Mouse (Mus musculus) C2C12 (cell line): ENCODE measurements around the gene Btnl6. TPM values are rescaled to one million over a fixed set of nuclear protein-coding genes. Genes with fewer than 3 reads are reported as not detected.
"Not testable (repeated sequence)": the region's sequence is repeated elsewhere in the genome, so short reads cannot be mapped to it uniquely, and the experiment has no call there.

Experiments
- H3K27me3 ChIP-seq: one replicate; pipeline ENCODE4 v1.6.1; 2011; ENCODE audit not compliant: control insufficient read depth, insufficient read depth, insufficient read length
- H3K36me3 ChIP-seq: one replicate; pipeline ENCODE4 v1.6.1; 2011; ENCODE audit not compliant: control insufficient read depth, insufficient read depth
- H3K4me3 ChIP-seq: one replicate; pipeline ENCODE4 v1.5.1; 2011; ENCODE audit warnings: mild to moderate bottlenecking, control low read depth; ENCODE audit not compliant: poor library complexity, insufficient read depth, severe bottlenecking
- H3K79me2 ChIP-seq: one replicate; pipeline ENCODE4 v1.6.1; 2011; ENCODE audit not compliant: control insufficient read depth, insufficient read depth
- H3K79me3 ChIP-seq: one replicate; pipeline ENCODE4 v1.6.1; 2011; ENCODE audit warnings: low read depth, control low read depth
- H3ac ChIP-seq: one replicate; pipeline ENCODE3; 2011; ENCODE audit warnings: low read depth; ENCODE audit not compliant: control insufficient read depth, insufficient read length
- CEBPB ChIP-seq: IDR thresholded peaks from one replicate; pipeline ENCODE4 v1.6.1; 2011; ENCODE audit warnings: low read depth, mild to moderate bottlenecking, control low read depth, moderate library complexity
- CTCF ChIP-seq: IDR thresholded peaks from one replicate; pipeline ENCODE4 v1.5.1; 2011; ENCODE audit not compliant: control insufficient read depth, insufficient read depth, insufficient read length
- FOSL1 ChIP-seq: IDR thresholded peaks from one replicate; pipeline ENCODE4 v1.8.0; 2011; ENCODE audit warnings: mild to moderate bottlenecking, low read length; ENCODE audit not compliant: poor library complexity, insufficient read depth, severe bottlenecking
- MAX ChIP-seq: IDR thresholded peaks from one replicate; pipeline ENCODE4 v1.6.1; 2011; ENCODE audit warnings: mild to moderate bottlenecking, control low read depth
- MYOD1 ChIP-seq: IDR thresholded peaks from one replicate; pipeline ENCODE4 v1.6.1; 2011; ENCODE audit warnings: low read depth; ENCODE audit not compliant: control insufficient read depth, insufficient read length
- MYOG ChIP-seq: IDR thresholded peaks from one replicate; pipeline ENCODE4 v1.6.1; 2011; ENCODE audit not compliant: control insufficient read depth, insufficient read length; ENCODE audit errors: extremely low read depth
- USF1 ChIP-seq: IDR thresholded peaks from one replicate; pipeline ENCODE4 v1.6.1; 2011; ENCODE audit warnings: low read depth, mild to moderate bottlenecking, control low read depth, moderate library complexity
- polyA plus RNA-seq: library from polyadenylated mRNA; unstranded; fragments of >200 nt; fragmentation: generic; extraction: Trizol; gene quantifications from one replicate; pipeline ENCODE4 v1.2.1, GENCODE M21; 2012; ENCODE audit warnings: missing spikeins

Gene Btnl6
- polyA plus RNA-seq, 1 experiment = not detected

DNA sequence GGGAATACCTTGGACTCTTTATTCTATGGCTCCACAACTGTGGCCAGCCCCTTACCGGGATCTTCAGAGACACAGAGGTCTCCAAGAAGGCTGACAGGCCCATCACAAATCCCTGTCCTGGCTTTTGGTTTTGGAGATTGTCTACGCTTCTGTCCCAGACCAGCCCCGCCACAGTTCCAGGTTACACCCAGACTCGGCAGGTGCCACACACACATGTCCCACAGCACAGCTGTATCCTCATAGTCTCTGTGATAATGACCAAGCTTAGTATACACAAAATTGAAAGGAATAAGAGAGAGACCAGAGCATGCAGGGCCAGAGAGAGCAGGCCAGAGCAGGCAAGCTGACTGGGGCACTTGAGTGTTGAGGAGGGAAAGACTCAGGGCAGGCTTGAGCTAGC is 643 bp upstream of the Btnl6 start:
- H3K27me3 ChIP-seq = no peaks in the 10 kb centered on the region
- no peak overlapping the region for H3K4me3 ChIP-seq
- no peaks in the 10 kb centered on the region for H3K79me2 ChIP-seq
- no peak for TF ChIP-seq CEBPB
- no peak for TF ChIP-seq MAX
- no peak for TF ChIP-seq CTCF
- no peak for TF ChIP-seq USF1
- no peak for TF ChIP-seq FOSL1
- H3K36me3 ChIP-seq = no peaks in the 10 kb centered on the region
- H3K79me3 ChIP-seq = no peaks in the 10 kb centered on the region
- no peak overlapping the region for H3ac ChIP-seq

DNA sequence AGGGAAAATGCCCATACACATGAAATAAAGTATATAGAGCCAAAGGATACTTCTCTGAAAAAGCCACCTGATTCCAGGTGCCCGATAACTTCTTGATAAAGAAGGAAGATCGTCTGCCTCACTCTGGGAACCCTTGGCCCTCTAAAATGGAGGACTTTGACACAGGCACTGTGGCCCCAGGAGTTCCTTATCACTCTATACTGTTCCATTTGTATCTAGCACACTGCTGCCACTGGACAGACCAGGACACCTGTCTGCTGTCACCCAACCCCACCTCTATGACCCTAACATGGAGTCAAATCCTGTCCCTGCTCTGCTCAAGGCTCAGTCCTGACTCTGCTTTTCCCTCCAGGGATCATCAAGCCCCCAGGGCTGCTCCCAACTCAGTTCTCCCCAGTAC is 638 bp downstream of the Btnl6 start:
- Histone ChIP-seq H3K4me3 (no peak overlapping the region), H3ac (no peak overlapping the region), H3K36me3 (no peaks in the 10 kb centered on the region), H3K79me3 (no peaks in the 10 kb centered on the region), H3K27me3 (no peaks in the 10 kb centered on the region), H3K79me2 (no peaks in the 10 kb centered on the region)
- no peak for TF ChIP-seq MYOD1

DNA sequence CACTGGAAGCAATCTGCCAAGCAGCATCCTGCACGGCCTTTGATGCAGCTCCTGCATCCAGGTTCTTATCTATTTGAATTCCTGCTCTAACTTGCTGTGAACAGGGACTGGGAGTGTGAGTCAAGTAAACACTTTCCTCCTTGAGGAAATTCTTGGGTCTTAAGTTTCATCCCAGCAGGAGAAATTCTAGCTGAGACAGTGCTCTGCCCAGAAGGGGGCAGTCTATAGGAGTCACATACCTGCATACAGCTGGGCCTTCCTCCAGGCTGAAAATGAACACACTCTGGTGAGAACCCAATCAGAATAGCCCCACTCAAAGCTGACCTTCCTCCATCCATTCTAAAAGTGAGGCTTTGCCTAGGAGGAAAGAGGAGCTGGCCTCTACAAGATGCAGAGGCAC is 5.4 kb downstream of the Btnl6 start:
- not testable (repeated sequence) for H3ac ChIP-seq, H3K36me3 ChIP-seq, H3K79me2 ChIP-seq

DNA sequence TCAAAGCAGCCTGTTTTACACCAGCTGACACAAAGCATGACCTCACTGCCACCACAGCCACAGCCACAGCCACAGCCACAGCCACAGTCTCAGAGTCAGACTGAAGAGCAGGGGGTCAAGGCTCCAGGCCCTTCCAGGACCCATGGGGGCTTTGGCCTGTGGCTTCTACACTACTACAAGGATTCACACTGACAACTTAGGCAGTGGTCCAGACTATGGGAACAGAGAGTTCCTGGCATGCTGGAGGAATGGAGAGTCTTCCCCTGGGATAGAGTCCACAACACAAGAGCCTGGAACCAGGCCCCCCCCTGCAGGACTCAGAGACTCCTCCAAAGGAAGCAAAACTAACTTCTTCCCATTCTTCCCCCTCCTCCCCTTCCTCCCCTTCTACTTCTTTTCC is 9.6 kb downstream of the Btnl6 start:
- no peaks in the 10 kb centered on the region for H3K27me3 ChIP-seq
- H3K4me3 ChIP-seq = no peak overlapping the region
- no peak overlapping the region for H3ac ChIP-seq
- no peaks in the 10 kb centered on the region for H3K79me3 ChIP-seq
- no peaks in the 10 kb centered on the region for H3K36me3 ChIP-seq
- no peaks in the 10 kb centered on the region for H3K79me2 ChIP-seq
- TF ChIP-seq MYOG = no peak
- no peak for TF ChIP-seq MYOD1

More for the DNA sequence above, 5.4 kb downstream of the Btnl6 start:
- H3K79me3 ChIP-seq, H3K4me3 ChIP-seq, H3K27me3 ChIP-seq: not testable (repeated sequence)

DNA sequence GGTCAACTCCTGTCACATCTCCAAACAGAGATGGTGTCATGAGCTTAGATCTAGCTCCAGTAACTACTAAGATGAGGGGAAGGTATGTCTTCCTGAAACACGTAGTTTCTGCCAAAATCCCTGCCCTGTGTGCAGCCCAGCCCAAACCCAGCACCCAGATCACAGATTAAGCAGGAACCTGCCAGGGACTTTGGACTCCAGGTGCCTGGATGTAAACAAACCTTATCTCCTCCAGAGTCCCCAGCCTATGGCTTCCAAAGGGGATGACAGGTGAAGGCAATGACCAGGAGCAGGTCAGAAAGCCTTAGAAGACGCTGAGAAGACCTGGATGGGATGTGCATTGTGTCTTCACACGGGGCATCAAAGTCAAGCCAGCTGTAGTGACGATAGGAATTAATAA is 19.4 kb downstream of the Btnl6 start:
- H3K36me3 ChIP-seq, H3K79me3 ChIP-seq, H3K4me3 ChIP-seq, H3K79me2 ChIP-seq, H3ac ChIP-seq, H3K27me3 ChIP-seq: not testable (repeated sequence)

DNA sequence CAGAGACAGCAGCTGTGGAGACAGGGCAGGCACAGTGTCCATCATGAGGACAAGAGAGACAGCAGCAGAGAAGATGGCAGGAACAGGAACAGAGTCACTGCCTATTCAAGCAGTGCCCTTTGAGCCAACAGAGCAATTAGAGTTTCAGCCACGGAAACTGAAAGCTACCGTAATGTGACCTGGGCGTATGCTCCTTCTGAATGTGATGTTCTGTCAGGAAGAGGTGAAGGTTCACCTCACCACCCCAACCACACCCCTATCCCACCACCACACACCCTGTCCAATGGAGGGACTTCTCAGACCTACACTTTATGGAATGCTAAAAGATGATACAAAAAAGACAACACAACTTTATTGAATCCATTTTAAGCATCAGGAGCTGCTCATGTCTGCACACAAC is 19.8 kb downstream of the Btnl6 start:
- not testable (repeated sequence) for H3K79me3 ChIP-seq, H3K27me3 ChIP-seq, H3ac ChIP-seq, H3K79me2 ChIP-seq, H3K4me3 ChIP-seq, H3K36me3 ChIP-seq

DNA sequence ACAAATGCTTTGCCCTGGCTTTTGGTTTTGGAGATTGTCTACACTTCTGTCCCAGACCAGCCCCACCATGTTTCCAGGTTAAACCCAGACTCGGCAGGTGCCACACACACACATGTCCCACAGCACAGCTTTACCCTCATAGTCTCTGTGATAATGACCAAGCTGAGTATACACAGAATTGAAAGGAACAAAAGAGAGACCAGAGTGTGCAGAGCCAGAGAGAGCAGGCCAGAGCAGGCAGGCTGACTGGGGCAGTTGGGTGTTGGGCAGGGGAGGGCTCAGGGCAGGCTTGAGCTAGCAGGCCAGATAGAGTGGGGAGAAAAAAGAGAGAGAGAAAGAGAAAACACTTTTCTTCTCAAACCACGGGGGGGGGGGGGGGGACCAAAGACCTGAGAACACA is 20.6 kb downstream of the Btnl6 start:
- H3K4me3 ChIP-seq = no peak overlapping the region
- no peaks in the 10 kb centered on the region for H3K79me3 ChIP-seq
- no peaks in the 10 kb centered on the region for H3K27me3 ChIP-seq
- H3K36me3 ChIP-seq = no peaks in the 10 kb centered on the region
- H3ac ChIP-seq = no peak overlapping the region
- H3K79me2 ChIP-seq = no peaks in the 10 kb centered on the region
- TF ChIP-seq FOSL1 (no peak), USF1 (no peak), CTCF (no peak), MAX (no peak), MYOD1 (no peak), CEBPB (no peak), MYOG (no peak)

DNA sequence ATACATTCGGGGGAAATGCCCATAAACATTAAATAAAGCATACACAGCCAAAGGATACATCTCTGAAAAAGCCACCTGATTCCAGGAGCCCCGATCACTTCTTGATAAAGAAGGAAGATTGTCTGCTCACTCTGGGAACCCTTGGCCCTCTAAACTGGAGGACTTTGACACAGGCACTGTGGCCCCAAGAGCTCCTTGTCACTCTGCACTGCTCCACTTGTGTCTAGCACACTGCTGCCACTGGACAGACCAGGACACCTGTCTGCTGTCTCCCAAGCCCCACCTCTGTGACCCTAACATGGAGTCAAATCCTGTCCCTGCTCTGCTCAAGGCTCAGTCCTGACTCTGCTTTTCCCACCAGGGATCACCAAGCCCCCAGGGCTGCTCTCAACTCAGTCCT is 22.0 kb downstream of the Btnl6 start:
- not testable (repeated sequence) for H3ac ChIP-seq, H3K36me3 ChIP-seq, H3K79me2 ChIP-seq, H3K79me3 ChIP-seq, H3K27me3 ChIP-seq, H3K4me3 ChIP-seq
